Mouse (Mus musculus): ENCODE data around the gene Nlrp2.

Nlrp2 gene

GRCm38 (mm10) chr7:5350935-5351334 is at the start of gene Nlrp2:
Nlrp2 (minus strand) TSS chr7:5351035.
- DNase-seq (ENCODE audit: low read depth, low spot score) = no peak

DNA sequence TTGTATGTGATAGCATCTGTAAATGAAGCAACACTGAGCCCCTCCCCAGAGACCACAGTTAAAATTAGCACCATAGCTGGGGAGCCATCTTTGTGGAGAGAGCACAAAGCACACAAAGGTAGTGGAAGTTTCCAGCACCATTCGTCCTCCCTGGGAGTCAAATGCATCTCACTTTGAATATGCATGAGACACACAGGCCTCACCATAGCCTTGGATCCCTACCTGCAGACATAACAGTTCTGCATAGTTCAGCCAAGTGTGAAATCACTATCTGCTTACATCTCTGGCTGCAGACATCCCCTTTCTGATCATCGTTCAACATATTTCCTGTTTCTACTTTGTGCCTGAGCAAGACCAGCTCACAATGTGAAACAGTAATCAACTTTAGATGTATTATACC is 15.9 kb upstream of the Nlrp2 start:
- DNase-seq (ENCODE audit: low read depth, low spot score) = no peak

GRCm38 (mm10) chr7:5363599-5363998 is 12.8 kb upstream of the Nlrp2 start:
- DNase-seq (ENCODE audit: low read depth, low spot score) = no peak

DNA sequence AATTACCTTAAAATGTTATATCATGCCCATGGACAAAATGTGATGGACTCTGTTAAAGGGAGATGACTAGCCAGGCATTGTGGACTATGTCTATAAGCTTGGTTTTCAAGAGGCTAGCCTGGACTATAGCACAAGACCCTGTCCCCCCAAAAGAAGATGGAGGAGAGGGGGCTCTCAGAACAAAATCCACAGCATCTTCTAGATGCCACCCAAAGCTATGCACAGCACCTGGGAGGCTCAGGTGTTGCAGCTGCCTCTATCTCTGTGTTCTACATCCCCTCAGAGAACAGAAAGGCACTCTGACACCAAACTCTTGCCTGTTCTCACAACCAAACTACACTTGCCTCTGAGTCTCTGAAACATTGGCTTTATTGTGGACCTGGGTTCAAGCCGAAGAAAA is 598 bp downstream of the Nlrp2 start, which contains the start of gene Gm5065:
Gene Gm5065 (plus strand): TSS at position 301 of the 400 bp plus-strand sequence.
- no peak for DNase-seq (ENCODE audit: low read depth, low spot score)

GRCm38 (mm10) chr7:5327511-5327910 is 23.3 kb downstream of the Nlrp2 start:
- DNase-seq (ENCODE audit: low read depth, low spot score) = no peak

DNA sequence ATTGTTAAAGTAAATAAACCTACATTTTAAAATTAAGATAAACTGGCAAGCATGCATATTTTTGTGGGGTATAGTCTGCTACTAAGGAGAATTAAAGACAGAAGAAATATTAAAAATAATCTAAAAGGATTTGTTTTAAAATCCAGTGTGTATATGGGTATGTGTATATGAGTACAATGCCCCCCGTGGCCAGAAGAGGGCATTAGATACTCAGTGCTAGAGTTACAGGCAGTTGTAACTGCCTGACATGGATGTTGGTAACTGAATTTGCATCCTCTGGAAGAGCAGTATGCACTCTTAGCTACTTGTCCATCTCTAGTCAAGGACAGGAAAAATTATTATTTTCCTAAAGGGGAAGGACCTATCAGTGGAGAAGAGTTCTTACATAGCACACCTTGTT is 62.6 kb downstream of the Nlrp2 start:
- DNase-seq (ENCODE audit: low read depth, low spot score) = peak; percentile 48

DNA sequence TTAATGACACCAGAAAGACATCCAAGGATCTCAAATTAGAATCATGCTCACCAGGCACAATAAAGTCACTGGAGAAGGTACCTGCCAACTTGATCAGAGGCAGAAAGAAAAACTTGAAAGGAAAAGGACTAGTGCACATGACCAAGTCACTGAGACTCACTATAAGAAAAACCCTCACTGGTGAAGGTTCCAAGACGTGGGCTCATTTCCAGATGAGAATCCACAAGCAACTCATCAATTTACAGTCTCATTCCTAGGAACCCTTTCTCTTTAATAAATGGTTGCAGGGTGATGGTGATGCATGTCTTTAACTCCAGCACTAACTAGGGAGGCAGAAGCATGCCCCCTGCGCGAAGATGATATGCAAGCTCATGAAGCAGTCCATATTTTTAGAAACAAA is 87.8 kb downstream of the Nlrp2 start:
- DNase-seq (ENCODE audit: low read depth, low spot score) = no peak
